Mouse (Mus musculus): ENCODE results near the gene Mcm8. TPM values are rescaled to one million over a fixed set of nuclear protein-coding genes. Genes with fewer than 3 reads are reported as not detected.
A peak's percentile ranks its signal among the peaks of the same experiment; 100 is the strongest.

Gene Mcm8
- polyA plus RNA-seq, 1 experiment from 2014 or later, result 19.3 TPM

- WGBS, result 4% methylated on average over 12 of the region's 12 CpGs
- ATAC-seq (ENCODE audit: insufficient read depth, low FRiP score, low TSS enrichment), result 0 out of 2 replicates have a peak, but pooled peaks have one; percentile 25
- Histone ChIP-seq H3K4me3 (ENCODE audit: low read depth, low read length) (peak within 1 kb of the TSS; percentile 49), H3K9ac (ENCODE audit: low read length) (no peak within 1 kb of the TSS), H3K9me3 (ENCODE audit: control insufficient read depth, low read length) (no peaks in the 10 kb centered on the region), H3K27ac (ENCODE audit: low read depth, low read length) (no peak within 1 kb of the TSS), H3K36me3 (ENCODE audit: control insufficient read depth, insufficient read depth, low read length) (no peaks in the 10 kb centered on the region), H3K4me2 (ENCODE audit: low read depth) (peak within 1 kb of the TSS; percentile 94), H3K4me1 (ENCODE audit: control insufficient read depth, insufficient read depth, low read length) (peaks cover 7% of the 10 kb centered on the region), H3K27me3 (ENCODE audit: control insufficient read depth, insufficient read depth, low read length) (peaks cover 19% of the 10 kb centered on the region)
- DNase-seq (ENCODE audit: low spot score), result no peak
These were observed 65.1 kb downstream of the Mcm8 start, which contains the start of gene Lrrn4 for GRCm38 (mm10) chr2:132880844-132881645. Lrrn4 (minus strand) TSS chr2:132880891.

DNA sequence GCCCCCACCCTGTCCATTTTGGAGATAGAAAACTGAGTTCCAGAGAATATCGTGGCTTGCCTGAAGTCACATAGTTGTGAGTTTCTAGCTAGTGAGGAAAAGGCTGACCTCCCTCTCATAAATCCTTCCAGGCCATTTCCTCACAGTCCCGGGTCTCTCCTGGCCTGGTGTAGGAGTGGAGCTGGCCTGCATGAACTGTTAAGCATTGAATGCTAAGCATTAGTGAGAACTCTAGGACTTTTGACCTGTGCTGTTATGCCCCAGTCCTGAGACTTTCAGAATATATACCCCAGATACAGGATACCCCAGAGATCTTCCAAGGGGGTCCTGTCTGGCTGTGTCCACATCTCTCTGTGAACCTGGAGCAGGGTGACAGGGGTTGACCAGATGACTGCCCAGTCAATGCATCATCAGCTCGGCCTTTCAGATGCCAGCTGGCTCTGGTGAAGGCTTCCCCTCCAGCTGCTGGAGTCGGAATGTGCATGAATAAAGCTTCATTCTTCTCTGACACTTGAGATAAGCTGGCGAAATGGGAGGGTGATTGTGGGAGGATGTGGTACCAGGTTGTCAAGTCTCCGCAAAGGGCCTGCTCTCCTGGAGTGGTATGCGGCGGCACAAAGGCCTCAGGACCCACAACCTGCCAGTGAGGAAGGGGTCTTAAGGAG is 68.5 kb downstream of the Mcm8 start:
- no peaks in the 10 kb centered on the region for H3K9me3 ChIP-seq (ENCODE audit: control insufficient read depth, low read length)
- ATAC-seq (ENCODE audit: insufficient read depth, low FRiP score, low TSS enrichment), result no peak
- 80% methylated on average over 8 of the region's 8 CpGs for WGBS
- H3K9ac ChIP-seq (ENCODE audit: low read length), result no peak overlapping the region
- H3K27ac ChIP-seq (ENCODE audit: low read depth, low read length), result no peak overlapping the region
- no peak overlapping the region for H3K4me2 ChIP-seq (ENCODE audit: low read depth)
- H3K4me1 ChIP-seq (ENCODE audit: control insufficient read depth, insufficient read depth, low read length), result no peaks in the 10 kb centered on the region; the same call in none of the 2 replicates
- DNase-seq (ENCODE audit: low spot score), result no peak
- H3K4me3 ChIP-seq (ENCODE audit: low read depth, low read length), result no peak overlapping the region
- H3K27me3 ChIP-seq (ENCODE audit: control insufficient read depth, insufficient read depth, low read length), result peaks cover 9% of the 10 kb centered on the region
- no peaks in the 10 kb centered on the region for H3K36me3 ChIP-seq (ENCODE audit: control insufficient read depth, insufficient read depth, low read length)

DNA sequence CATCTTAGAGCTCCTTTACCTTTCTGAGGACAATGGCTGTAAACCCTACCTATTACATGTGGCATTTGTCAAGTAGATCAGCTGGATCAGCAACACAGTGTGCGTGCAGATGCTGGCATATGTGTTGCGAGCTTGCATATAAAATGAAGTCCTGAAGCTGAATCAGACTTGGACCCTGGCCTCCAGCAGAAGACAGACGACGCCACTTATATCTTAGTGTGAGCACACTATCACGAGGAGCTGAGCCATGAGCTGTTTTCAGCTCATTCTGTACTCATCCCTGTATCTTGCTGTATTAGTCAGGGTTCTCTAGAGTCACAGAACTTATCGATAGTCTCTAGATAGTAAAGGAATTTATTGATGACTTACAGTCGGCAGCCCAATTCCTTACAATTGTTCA is 69.4 kb downstream of the Mcm8 start:
- WGBS, result 89% methylated on average over 7 of the region's 7 CpGs

More for the DNA sequence above, 69.4 kb downstream of the Mcm8 start:
- Histone ChIP-seq H3K9me3 (ENCODE audit: control insufficient read depth, low read length) (no peaks in the 10 kb centered on the region), H3K4me3 (ENCODE audit: low read depth, low read length) (no peak overlapping the region), H3K4me1 (ENCODE audit: control insufficient read depth, insufficient read depth, low read length) (no peaks in the 10 kb centered on the region; the same call in 1 of the 2 replicates), H3K9ac (ENCODE audit: low read length) (no peak overlapping the region), H3K27ac (ENCODE audit: low read depth, low read length) (no peak overlapping the region), H3K36me3 (ENCODE audit: control insufficient read depth, insufficient read depth, low read length) (no peaks in the 10 kb centered on the region), H3K27me3 (ENCODE audit: control insufficient read depth, insufficient read depth, low read length) (peaks cover 3% of the 10 kb centered on the region), H3K4me2 (ENCODE audit: low read depth) (no peak overlapping the region)
- ATAC-seq (ENCODE audit: insufficient read depth, low FRiP score, low TSS enrichment), result no peak
- DNase-seq (ENCODE audit: low spot score), result no peak

Other genes with a start within 250 kb of the Mcm8 start
- gene Gpcpd1, start 228.4 kb upstream of the Mcm8 start, polyA plus RNA-seq (2014; fragmentation: Nextera tagmentation; extraction: Ambion mirVana), result 44.5 and 47.0 TPM in 2 replicates
- 18.6 and 24.0 TPM in 2 replicates for gene Shld1, start 129.2 kb upstream of the Mcm8 start, polyA plus RNA-seq (2014; fragmentation: Nextera tagmentation; extraction: Ambion mirVana)
- 14.5 and 15.9 TPM in 2 replicates for gene Chgb, start 34.9 kb upstream of the Mcm8 start, polyA plus RNA-seq (2014; fragmentation: Nextera tagmentation; extraction: Ambion mirVana)
- 30.8 and 33.3 TPM in 2 replicates for gene Trmt6, start 86 bp upstream of the Mcm8 start, polyA plus RNA-seq (2014; fragmentation: Nextera tagmentation; extraction: Ambion mirVana)
- 25.6 and 27.9 TPM in 2 replicates for gene Crls1, start 30.5 kb downstream of the Mcm8 start, polyA plus RNA-seq (2014; fragmentation: Nextera tagmentation; extraction: Ambion mirVana)
- 0.21 and 0.24 TPM in 2 replicates for gene Lrrn4, start 64.8 kb downstream of the Mcm8 start, polyA plus RNA-seq (2014; fragmentation: Nextera tagmentation; extraction: Ambion mirVana)
- gene Fermt1, start 129.8 kb downstream of the Mcm8 start, polyA plus RNA-seq (2014; fragmentation: Nextera tagmentation; extraction: Ambion mirVana), result 4.4 and 5.1 TPM in 2 replicates